Mouse (Mus musculus) layer of hippocampus, adult 11-12 months (tissue): ENCODE data around the gene Samd10.

Experiments
- DNase-seq: peaks from one replicate; pipeline ENCODE4 v3.0.0; 2022; ENCODE audit warnings: low spot score

The Samd10 gene

GRCm38 (mm10) chr2:181598454-181599351, at the start of gene Samd10:
Gene Samd10 (minus strand): TSS chr2:181599212.
- DNase-seq, result peak; percentile 54

- DNase-seq, result no peak
Measured at GRCm38 (mm10) chr2:181646626-181647472, 47.8 kb upstream of the Samd10 start.

GRCm38 (mm10) chr2:181645666-181646065, 46.7 kb upstream of the Samd10 start:
- no peak for DNase-seq

GRCm38 (mm10) chr2:181644361-181644760, 45.3 kb upstream of the Samd10 start:
- DNase-seq, result peak; percentile 21

- DNase-seq, result no peak
Measured at GRCm38 (mm10) chr2:181635865-181636264, 36.9 kb upstream of the Samd10 start.

GRCm38 (mm10) chr2:181632624-181633023, 33.6 kb upstream of the Samd10 start:
- peak; percentile 15 for DNase-seq

- no peak for DNase-seq
Measured at GRCm38 (mm10) chr2:181628471-181628870, 29.5 kb upstream of the Samd10 start.

GRCm38 (mm10) chr2:181623401-181623800, 24.4 kb upstream of the Samd10 start:
- peak; percentile 30 for DNase-seq

- DNase-seq, result no peak
Measured at GRCm38 (mm10) chr2:181618761-181619495, 19.9 kb upstream of the Samd10 start.

GRCm38 (mm10) chr2:181602367-181602766, 3.4 kb upstream of the Samd10 start:
- DNase-seq, result no peak

GRCm38 (mm10) chr2:181601751-181602145, 2.7 kb upstream of the Samd10 start:
- DNase-seq, result peak; percentile 11

GRCm38 (mm10) chr2:181600828-181601750, 2.1 kb upstream of the Samd10 start:
- DNase-seq, result peak; percentile 98

- peak; percentile 15 for DNase-seq
Measured at GRCm38 (mm10) chr2:181600226-181600758, 1.3 kb upstream of the Samd10 start.

GRCm38 (mm10) chr2:181597378-181598061, 1.5 kb downstream of the Samd10 start:
- peak; percentile 12 for DNase-seq

GRCm38 (mm10) chr2:181596221-181596960, 2.6 kb downstream of the Samd10 start:
- DNase-seq, result no peak

- DNase-seq, result peak; percentile 55
Measured at GRCm38 (mm10) chr2:181594946-181595696, 3.9 kb downstream of the Samd10 start.

GRCm38 (mm10) chr2:181593937-181594336, 5.1 kb downstream of the Samd10 start:
- no peak for DNase-seq

GRCm38 (mm10) chr2:181593042-181593421, 6.0 kb downstream of the Samd10 start:
- DNase-seq, result no peak
